Mouse (Mus musculus) testis, adult 2 months (tissue): ENCODE data around the gene Man1c1.

Source experiments
- CTCF ChIP-seq: fragments of 200-500 bp; IDR thresholded peaks from 2 replicates; pipeline ENCODE4 v1.5.1; 2012; ENCODE audit warnings: low read depth, mild to moderate bottlenecking, inconsistent platforms, low read length, moderate library complexity; ENCODE audit not compliant: control insufficient read depth, insufficient read depth, insufficient replicate concordance
- POLR2A ChIP-seq: fragments of 200-500 bp; IDR thresholded peaks from 2 replicates; pipeline ENCODE4 v1.6.1; 2012; ENCODE audit warnings: low read depth, mild to moderate bottlenecking, inconsistent platforms, low read length, moderate library complexity; ENCODE audit not compliant: control insufficient read depth

GRCm38 (mm10) chr4:134563624-134564023, 140.5 kb downstream of the Man1c1 start:
- no peak for TF ChIP-seq CTCF
- TF ChIP-seq POLR2A = no peak
